Mouse (Mus musculus) liver, embryonic 15.5 days (tissue): Measurements from ENCODE around the gene Tekt1. TPM values are rescaled to one million over a fixed set of nuclear protein-coding genes. Genes with fewer than 3 reads are reported as not detected.

Source experiments
- ATAC-seq: fragments of 200-750 bp; cut with Nextera tagmentation; 2 replicates; pipeline ENCODE4 v1.8.0; 2017; ENCODE audit warnings: moderate number of reproducible peaks, mild to moderate bottlenecking, moderate library complexity; ENCODE audit not compliant: insufficient read depth
- H3K27ac ChIP-seq: fragments of 300-500 bp; sonication (generic); replicated peaks from 2 replicates; pipeline ENCODE4 v1.5.1; 2015; ENCODE audit warnings: mild to moderate bottlenecking, inconsistent platforms
- H3K27me3 ChIP-seq: fragments of 300-500 bp; sonication (generic); 2 replicates; pipeline ENCODE4 v1.6.1; 2015; ENCODE audit warnings: mild to moderate bottlenecking, inconsistent platforms
- H3K36me3 ChIP-seq: fragments of 300-500 bp; sonication (generic); replicated peaks from 2 replicates; pipeline ENCODE4 v1.6.1; 2015; ENCODE audit warnings: moderate library complexity, mild to moderate bottlenecking, inconsistent platforms
- H3K4me1 ChIP-seq: fragments of 300-500 bp; sonication (generic); replicated peaks from 2 replicates; pipeline ENCODE4 v1.6.1; 2015; ENCODE audit warnings: inconsistent platforms
- H3K4me2 ChIP-seq: fragments of 300-500 bp; sonication (generic); 2 replicates; pipeline ENCODE4 v1.6.1; 2015; ENCODE audit warnings: moderate library complexity, mild to moderate bottlenecking, inconsistent platforms
- H3K4me3 ChIP-seq: fragments of 300-500 bp; sonication (generic); replicated peaks from 2 replicates; pipeline ENCODE4 v1.5.1; 2015; ENCODE audit warnings: mild to moderate bottlenecking, inconsistent platforms
- H3K9ac ChIP-seq: fragments of 300-500 bp; sonication (generic); 2 replicates; pipeline ENCODE4 v1.6.1; 2015; ENCODE audit warnings: moderate library complexity, mild to moderate bottlenecking, inconsistent platforms
- H3K9me3 ChIP-seq: fragments of 300-500 bp; sonication (generic); replicated peaks from 2 replicates; pipeline ENCODE4 v1.6.1; 2016; ENCODE audit warnings: inconsistent platforms
- WGBS: fragments of 180-500 bp; shearing (Covaris S2); methylation state at CpG from one replicate; pipeline ENCODE4 v1.1.7; 2015; ENCODE audit warnings: mixed read lengths; ENCODE audit not compliant: insufficient replicate concordance; 5-methylcytosine and 5-hydroxymethylcytosine counted together
- polyA plus RNA-seq: library from polyadenylated mRNA; unstranded; fragments of >200 nt; fragmentation: Nextera tagmentation; extraction: Ambion mirVana; gene quantifications from 2 replicates; pipeline ENCODE4 v1.2.1, GENCODE M21; 2015

Gene Tekt1
- polyA plus RNA-seq, 1 experiment from 2014 or later, result not detected

DNA sequence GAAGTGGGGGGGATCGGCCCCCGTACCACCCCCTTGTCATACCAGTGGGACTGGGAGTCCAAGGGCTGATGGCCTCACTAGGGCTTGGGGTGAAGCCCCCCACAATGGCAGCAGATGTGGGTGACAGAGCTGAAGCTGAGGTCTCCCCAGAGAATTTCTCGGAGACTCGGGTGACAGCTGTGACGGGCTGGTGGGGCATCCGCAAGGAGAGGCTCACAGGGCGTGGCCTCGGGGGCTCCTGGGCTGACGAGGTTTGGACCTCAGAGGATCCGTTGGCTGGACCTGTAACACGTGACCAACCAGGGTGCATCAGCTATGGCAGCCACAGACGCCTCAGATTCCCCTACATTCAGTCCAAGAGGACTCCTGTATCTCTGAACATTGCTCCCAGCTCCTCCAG, 40.7 kb upstream of the Tekt1 start:
- H3K36me3 ChIP-seq, result no peaks in the 10 kb centered on the region
- H3K4me3 ChIP-seq, result no peak overlapping the region
- WGBS, result 74% methylated on average over 12 of the region's 12 CpGs
- ATAC-seq, result no peak
- peaks cover 12% of the 10 kb centered on the region for H3K4me1 ChIP-seq
- no peak overlapping the region for H3K27ac ChIP-seq
- no peak overlapping the region for H3K4me2 ChIP-seq
- H3K27me3 ChIP-seq, result peaks cover 11% of the 10 kb centered on the region; the same call in 1 of the 2 replicates
- H3K9ac ChIP-seq, result no peak overlapping the region
- H3K9me3 ChIP-seq, result no peaks in the 10 kb centered on the region

DNA sequence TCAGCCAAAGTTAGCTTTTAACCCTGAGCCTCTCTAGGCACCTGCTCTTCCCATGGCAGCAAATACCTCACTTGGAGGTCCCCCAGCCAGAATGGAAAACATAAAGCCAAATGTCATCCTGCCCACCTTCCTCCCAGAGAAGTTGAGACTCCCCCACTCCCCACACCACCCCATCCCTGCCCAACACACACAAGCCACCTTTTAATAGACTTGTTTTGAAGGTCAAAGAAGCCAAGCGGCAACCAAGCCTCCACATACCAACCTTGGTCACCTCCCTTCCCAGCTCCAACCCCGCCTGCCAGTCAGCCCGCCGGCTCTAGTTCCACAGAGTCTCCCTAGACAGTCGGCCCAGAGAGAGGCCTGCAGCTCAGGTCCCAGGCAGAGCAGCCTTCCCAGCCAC, 39.8 kb upstream of the Tekt1 start:
- no peak for ATAC-seq
- no peak overlapping the region for H3K4me3 ChIP-seq
- WGBS, result 78% methylated on average over 5 of the region's 5 CpGs
- no peaks in the 10 kb centered on the region for H3K36me3 ChIP-seq
- H3K9me3 ChIP-seq, result no peaks in the 10 kb centered on the region
- H3K27me3 ChIP-seq, result peaks cover 11% of the 10 kb centered on the region
- no peak overlapping the region for H3K9ac ChIP-seq
- no peak overlapping the region for H3K4me2 ChIP-seq
- no peak overlapping the region for H3K27ac ChIP-seq
- peaks cover 2% of the 10 kb centered on the region for H3K4me1 ChIP-seq

DNA sequence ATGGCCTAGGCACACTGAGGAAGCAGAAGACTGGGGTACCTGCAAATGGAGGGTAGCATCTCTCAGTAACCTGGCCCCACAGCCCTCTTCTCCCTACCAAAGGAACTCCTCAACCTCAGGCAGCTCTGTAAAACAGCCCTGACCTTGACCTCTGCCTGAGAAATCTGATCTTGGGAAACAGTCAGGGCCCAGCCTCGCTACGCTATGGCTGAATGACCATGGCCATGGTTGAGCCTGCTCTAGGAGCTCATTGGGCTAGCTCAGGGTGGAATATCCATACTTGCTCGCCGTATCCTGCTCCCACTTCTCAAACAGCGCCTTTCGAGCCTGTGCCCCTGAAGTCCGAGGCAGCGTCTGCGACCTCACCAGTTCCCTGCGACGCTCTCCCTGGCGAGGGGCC, 38.8 kb upstream of the Tekt1 start:
- peaks cover 8% of the 10 kb centered on the region for H3K27me3 ChIP-seq
- H3K4me3 ChIP-seq, result no peak overlapping the region
- H3K9ac ChIP-seq, result no peak overlapping the region
- no peak overlapping the region for H3K4me2 ChIP-seq
- no peaks in the 10 kb centered on the region; the same call in 1 of the 2 replicates for H3K4me1 ChIP-seq
- no peaks in the 10 kb centered on the region for H3K36me3 ChIP-seq
- H3K27ac ChIP-seq, result no peak overlapping the region
- 84% methylated on average over 12 of the region's 12 CpGs for whole genome bisulfite sequencing
- H3K9me3 ChIP-seq, result no peaks in the 10 kb centered on the region
- no peak for ATAC-seq

DNA sequence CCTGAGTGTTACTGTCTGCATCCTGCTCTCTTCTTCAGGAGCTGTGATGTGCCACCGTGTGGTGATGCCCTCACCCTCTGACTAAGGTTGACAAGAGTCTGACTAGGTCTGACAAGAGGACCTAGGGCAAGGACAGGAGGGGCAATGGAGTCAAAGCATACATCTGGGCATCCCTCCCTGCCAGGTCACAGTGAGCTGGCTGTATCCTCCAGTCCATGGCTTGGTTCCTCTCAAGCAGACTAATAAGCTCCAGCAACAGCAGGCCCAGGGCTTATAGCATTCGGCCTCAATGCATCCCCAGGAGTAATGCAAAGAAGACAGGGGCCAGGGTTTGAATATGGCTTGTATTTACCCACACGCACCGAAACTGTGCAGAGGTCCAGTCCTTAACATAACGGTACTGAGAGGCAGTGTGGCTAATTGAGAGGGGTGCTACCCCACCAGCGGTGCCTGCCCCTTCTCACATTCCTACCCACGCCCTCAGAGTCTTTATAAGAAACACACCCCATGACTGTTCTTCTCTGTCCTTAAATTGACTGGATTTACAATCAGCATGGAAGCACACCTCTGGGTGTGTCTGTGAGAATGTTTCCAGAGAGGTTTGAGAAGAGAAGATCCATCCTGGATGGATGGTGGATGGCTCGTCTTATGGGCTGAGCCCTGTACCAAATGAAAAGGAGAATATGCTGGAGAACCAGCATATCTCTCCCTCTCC, 35.7 kb upstream of the Tekt1 start:
- WGBS, result 62% methylated on average over 8 of the region's 8 CpGs
- Histone ChIP-seq H3K9ac (no peak overlapping the region), H3K4me2 (no peak overlapping the region), H3K27ac (no peak overlapping the region), H3K27me3 (no peaks in the 10 kb centered on the region; the same call in 1 of the 2 replicates), H3K9me3 (no peaks in the 10 kb centered on the region), H3K36me3 (no peaks in the 10 kb centered on the region), H3K4me3 (no peak overlapping the region), H3K4me1 (no peaks in the 10 kb centered on the region)
- no peak for ATAC-seq

DNA sequence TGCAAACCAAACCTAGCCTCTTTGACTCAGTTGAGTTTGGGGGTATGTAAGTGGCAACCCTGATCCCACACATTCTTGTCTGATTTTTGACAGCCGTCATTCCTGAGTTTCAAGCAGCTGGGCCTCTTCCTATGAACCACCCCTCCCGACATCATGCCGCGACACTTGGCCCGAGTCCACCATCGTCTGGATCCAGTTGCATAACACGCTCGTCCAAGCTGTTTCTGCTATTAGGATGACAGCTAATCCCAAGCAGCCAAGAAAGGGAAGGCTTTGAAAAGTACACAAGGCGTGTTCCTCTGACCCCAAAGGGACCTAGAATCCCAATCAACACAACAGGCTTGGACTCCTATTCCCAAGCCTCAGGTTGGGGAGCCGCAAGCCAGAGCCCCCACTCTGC, 34.8 kb upstream of the Tekt1 start:
- Histone ChIP-seq H3K27ac (no peak overlapping the region), H3K36me3 (no peaks in the 10 kb centered on the region), H3K27me3 (no peaks in the 10 kb centered on the region; the same call in 1 of the 2 replicates), H3K4me2 (no peak overlapping the region), H3K4me3 (no peak overlapping the region), H3K9ac (no peak overlapping the region), H3K4me1 (no peaks in the 10 kb centered on the region), H3K9me3 (no peaks in the 10 kb centered on the region)
- no peak for ATAC-seq
- 74% methylated on average over 10 of the region's 10 CpGs for WGBS

DNA sequence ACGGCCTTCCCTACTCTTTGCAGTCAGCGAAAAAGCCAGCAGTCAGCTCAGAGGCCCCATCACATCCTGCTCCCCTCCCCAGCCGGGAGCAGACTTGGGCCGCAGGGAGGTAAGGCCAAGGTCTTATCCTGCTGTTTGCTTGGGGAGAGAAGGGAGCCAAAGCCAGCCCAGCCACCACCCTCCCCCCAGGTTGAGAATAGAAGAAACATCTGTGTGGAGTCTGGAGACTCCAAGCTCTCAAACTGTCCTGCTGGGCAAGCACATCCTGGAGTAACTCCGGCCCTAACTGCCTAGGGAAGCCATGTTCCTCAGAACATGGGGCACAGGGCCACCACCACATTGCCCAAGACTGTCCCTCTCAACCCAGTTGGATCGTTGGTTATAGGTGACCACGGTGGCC, 34.4 kb upstream of the Tekt1 start:
- Histone ChIP-seq H3K9ac (no peak overlapping the region), H3K27me3 (no peaks in the 10 kb centered on the region; the same call in 1 of the 2 replicates), H3K4me3 (no peak overlapping the region), H3K9me3 (no peaks in the 10 kb centered on the region), H3K27ac (no peak overlapping the region), H3K4me2 (no peak overlapping the region), H3K36me3 (no peaks in the 10 kb centered on the region), H3K4me1 (no peaks in the 10 kb centered on the region)
- WGBS, result 59% methylated on average over 7 of the region's 7 CpGs
- ATAC-seq, result 0 out of 2 replicates have a peak, but pooled peaks have one; percentile 47

DNA sequence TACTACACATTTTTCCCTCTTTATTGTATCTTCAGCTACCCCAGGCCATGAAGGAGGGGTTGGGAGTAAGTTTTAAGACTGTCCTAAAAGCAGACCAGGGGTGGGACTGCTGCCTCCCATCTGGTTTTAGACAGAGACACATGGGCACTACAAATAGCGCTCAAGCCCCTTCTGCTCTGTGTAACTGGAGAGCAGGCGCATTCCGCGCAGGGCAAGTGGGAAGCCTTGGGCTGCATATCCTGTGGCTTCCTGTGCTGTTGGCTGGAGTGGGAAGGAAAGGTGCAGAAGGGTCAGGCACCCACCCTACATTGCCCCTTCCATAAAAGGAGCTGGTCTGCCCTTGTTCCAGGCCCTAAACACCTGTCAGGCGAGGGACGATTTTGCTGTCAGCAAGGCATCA, 33.4 kb upstream of the Tekt1 start:
- Histone ChIP-seq H3K27ac (no peak overlapping the region), H3K9me3 (no peaks in the 10 kb centered on the region), H3K4me2 (no peak overlapping the region), H3K9ac (no peak overlapping the region), H3K36me3 (no peaks in the 10 kb centered on the region), H3K4me3 (no peak overlapping the region), H3K27me3 (no peaks in the 10 kb centered on the region; the same call in 1 of the 2 replicates), H3K4me1 (no peaks in the 10 kb centered on the region)
- ATAC-seq, result no peak
- WGBS, result 73% methylated on average over 6 of the region's 6 CpGs

DNA sequence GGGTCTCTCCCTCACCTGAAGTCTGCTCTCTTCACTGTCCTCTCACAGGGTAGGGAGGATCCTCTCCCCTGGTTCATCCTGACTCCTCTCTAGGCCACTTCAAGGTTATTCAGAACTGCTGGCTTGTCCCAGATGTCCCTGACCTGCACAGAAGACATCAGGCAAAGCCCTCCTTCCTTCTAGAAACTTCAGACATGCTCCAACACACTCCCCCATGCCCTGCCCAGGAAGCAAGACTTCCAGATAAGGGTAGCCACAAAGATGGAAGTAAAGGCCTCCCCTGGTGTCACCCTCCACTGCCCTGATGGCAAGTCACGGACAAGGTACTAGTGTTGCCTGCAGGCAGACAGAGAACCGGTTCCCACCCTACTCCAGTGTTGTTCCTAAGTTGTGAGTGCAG, 32.5 kb upstream of the Tekt1 start:
- Histone ChIP-seq H3K9me3 (no peaks in the 10 kb centered on the region), H3K27me3 (no peaks in the 10 kb centered on the region; the same call in 1 of the 2 replicates), H3K4me3 (no peak overlapping the region), H3K4me2 (no peak overlapping the region), H3K9ac (no peak overlapping the region), H3K36me3 (no peaks in the 10 kb centered on the region), H3K27ac (no peak overlapping the region), H3K4me1 (no peaks in the 10 kb centered on the region)
- ATAC-seq, result no peak
- WGBS, result 33% methylated on average over 2 of the region's 2 CpGs

DNA sequence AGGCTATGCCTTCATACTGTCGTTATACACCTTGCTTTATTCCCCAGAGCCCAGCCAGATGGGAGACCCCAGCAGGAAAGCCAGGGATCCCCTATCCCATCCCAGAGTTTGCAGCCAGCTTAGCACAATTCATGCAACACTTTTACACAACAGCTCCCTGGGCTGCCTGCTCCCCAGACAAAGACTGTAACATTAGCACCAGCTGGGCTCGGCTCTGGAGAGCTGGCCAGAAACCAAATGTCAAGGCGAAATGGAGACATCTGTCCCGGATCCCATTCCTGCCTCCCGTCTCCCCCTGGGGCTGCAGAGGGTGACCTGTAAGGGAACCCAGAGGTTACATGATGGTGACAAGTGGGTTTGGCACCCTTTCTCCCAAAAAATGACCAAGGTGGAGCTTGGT, 31.4 kb upstream of the Tekt1 start:
- WGBS, result 46% methylated on average over 5 of the region's 5 CpGs
- Histone ChIP-seq H3K27me3 (no peaks in the 10 kb centered on the region; the same call in 1 of the 2 replicates), H3K9me3 (no peaks in the 10 kb centered on the region), H3K27ac (no peak overlapping the region), H3K4me3 (no peak overlapping the region), H3K9ac (no peak overlapping the region), H3K36me3 (no peaks in the 10 kb centered on the region), H3K4me2 (no peak overlapping the region), H3K4me1 (no peaks in the 10 kb centered on the region)
- no peak for ATAC-seq

DNA sequence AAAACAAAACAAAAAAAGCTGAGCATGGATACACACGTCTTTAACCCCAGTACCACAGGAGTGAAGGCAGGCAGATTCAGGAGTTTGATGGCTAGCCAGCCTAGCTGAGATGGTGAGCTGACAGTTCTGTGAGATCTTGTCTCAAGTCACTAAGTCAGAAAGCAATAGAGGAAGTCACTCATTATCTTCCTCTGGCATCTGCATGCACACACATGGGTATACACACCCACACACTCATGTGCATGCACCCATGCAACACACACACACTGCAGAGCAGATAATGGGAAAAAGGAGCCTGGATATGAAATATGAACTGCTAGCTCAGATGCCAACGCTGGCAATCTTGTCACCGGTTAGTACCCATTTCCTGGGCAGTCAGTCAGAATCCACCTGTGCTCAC, 31.0 kb upstream of the Tekt1 start:
- ATAC-seq, result no peak
- Histone ChIP-seq H3K27me3 (no peaks in the 10 kb centered on the region; the same call in 1 of the 2 replicates), H3K9me3 (no peaks in the 10 kb centered on the region), H3K27ac (no peak overlapping the region), H3K36me3 (no peaks in the 10 kb centered on the region), H3K9ac (no peak overlapping the region), H3K4me1 (no peaks in the 10 kb centered on the region), H3K4me2 (no peak overlapping the region), H3K4me3 (no peak overlapping the region)
- 52% methylated on average over 3 of the region's 3 CpGs for WGBS

DNA sequence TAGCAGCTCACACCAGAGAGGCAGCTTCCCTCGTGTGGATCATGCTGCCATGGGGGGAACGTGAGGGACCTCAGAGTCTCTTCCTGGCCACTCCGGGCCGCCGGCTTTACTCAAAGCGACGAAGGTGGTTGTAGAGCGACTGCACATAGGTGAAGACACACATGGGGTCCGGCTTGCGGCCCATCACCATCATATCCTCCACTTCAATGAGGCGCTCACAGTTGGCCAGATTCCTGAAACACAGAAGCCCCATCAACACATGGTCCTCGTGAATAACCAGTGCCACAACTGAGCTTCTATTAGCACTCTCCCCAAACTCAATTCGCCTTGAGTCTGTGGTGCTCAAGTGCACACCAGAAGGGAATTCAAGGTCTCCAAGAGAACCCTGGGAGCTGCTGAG, 28.9 kb upstream of the Tekt1 start:
- no peaks in the 10 kb centered on the region for H3K36me3 ChIP-seq
- no peak for ATAC-seq
- 80% methylated on average over 13 of the region's 13 CpGs for WGBS
- no peak overlapping the region for H3K27ac ChIP-seq
- H3K27me3 ChIP-seq, result no peaks in the 10 kb centered on the region
- no peaks in the 10 kb centered on the region for H3K9me3 ChIP-seq
- H3K4me1 ChIP-seq, result no peaks in the 10 kb centered on the region
- H3K4me3 ChIP-seq, result no peak overlapping the region
- H3K9ac ChIP-seq, result no peak overlapping the region
- H3K4me2 ChIP-seq, result no peak overlapping the region
